Mouse (Mus musculus) leukemia stem cell, adult 10-12 weeks (primary cell): ENCODE measurements around the gene Olfr723. TPM values are rescaled to one million over a fixed set of nuclear protein-coding genes. Genes with fewer than 3 reads are reported as not detected.

ENCODE experiments used
- polyA plus RNA-seq: library from polyadenylated mRNA; stranded (reverse); fragments of >175 nt; gene quantifications from 2 replicates; pipeline ENCODE4 v1.2.3, GENCODE M21; 2012; ENCODE audit warnings: low replicate concordance

The Olfr723 gene
- polyA plus RNA-seq = not detected in 2 replicates

DNA sequence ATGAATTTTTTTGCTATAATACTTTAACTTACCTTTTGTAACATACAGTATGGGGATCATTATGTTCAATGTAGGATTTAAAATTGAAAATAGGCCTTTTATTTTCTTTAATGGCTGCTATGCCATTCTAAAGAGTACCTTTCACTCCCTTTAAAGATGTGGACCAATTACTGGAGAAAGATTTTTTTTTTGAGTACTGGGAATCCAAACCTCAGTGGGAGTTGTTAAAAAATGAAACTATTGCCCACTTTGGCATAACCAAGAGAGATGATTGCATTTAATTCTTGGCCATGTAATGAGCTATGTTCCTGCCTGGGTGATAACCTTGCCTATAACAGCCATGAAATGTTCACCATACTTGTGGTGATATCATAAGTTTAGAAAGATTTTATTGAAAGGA lies at the start of gene Olfr723:
Gene Olfr723, minus strand, starts transcription at position 101 of the 400 bp plus-strand sequence.

DNA sequence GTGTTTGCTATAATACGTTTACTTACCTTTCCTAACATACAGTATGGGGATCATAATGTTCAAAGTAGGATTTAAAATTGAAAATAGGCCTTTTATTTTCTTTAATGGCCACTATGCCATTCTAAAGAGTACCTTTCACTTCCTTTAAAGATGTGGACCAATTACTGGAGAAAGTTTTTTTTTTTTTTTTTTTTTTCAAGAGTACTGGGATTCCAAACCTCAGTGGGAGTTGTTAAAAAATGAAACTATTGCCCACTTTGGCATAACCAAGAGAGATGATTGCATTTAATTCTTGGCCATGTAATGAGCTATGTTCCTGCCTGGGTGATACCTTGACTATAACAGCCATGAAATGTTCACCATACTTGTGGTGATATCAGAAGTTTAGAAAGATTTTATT lies 31.6 kb upstream of the Olfr723 start, which contains the start of gene Olfr724:
Gene Olfr724, minus strand, starts transcription at position 101 of the 400 bp plus-strand sequence.

DNA sequence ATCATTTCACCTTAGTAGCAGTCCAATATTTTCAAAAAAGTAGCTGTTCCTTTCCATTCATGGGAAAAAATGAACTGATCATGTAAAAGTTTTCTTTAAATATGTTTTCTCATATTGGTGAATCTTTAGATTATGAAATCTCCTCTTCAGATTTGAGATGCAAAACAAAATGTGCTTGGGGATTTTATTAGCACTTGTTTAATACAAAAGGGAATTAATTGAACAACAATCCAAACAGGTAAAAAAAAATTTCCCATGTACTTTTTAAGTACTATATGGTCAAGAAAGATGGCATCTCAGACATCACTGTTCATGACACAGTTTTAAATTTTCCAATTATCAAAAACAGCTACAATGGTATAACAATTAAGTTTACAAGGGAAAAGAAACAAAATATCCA lies 29.7 kb downstream of the Olfr723 start, which contains the start of gene Olfr722:
Gene Olfr722, minus strand, starts transcription at position 101 of the 400 bp plus-strand sequence.

Other genes starting within 250 kb of the Olfr723 start
- 0.03 TPM in 1 of 2 replicates, not detected in the other for gene Armh4, start 148.4 kb downstream of the Olfr723 start, polyA plus RNA-seq
- gene Olfr722, start 29.8 kb downstream of the Olfr723 start, polyA plus RNA-seq = not detected in 2 replicates
- not detected in 2 replicates for gene Olfr724, start 31.5 kb upstream of the Olfr723 start, polyA plus RNA-seq
- gene Olfr725, start 108.6 kb upstream of the Olfr723 start, polyA plus RNA-seq = not detected in 2 replicates
- gene Olfr726, start 159.2 kb upstream of the Olfr723 start, polyA plus RNA-seq = not detected in 2 replicates
- gene Olfr727, start 191.4 kb upstream of the Olfr723 start, polyA plus RNA-seq = not detected in 2 replicates
- not detected in 2 replicates for gene Olfr728, start 210.9 kb upstream of the Olfr723 start, polyA plus RNA-seq
- gene Olfr729, start 221.1 kb upstream of the Olfr723 start, polyA plus RNA-seq = not detected in 2 replicates